Mouse (Mus musculus) erythroblast, embryonic 14.5 days (primary cell): ENCODE measurements around the gene Nell2.

ENCODE experiments used
- GATA1 ChIP-seq: IDR thresholded peaks from 2 replicates; pipeline ENCODE4 v1.6.1; 2012; ENCODE audit warnings: low read length, inconsistent platforms, mixed read lengths
- TAL1 ChIP-seq: IDR thresholded peaks from 3 replicates; pipeline ENCODE4 v1.6.1; 2012; ENCODE audit warnings: low read length, inconsistent platforms, mixed read lengths

- no peak for TF ChIP-seq GATA1
- no peak for TF ChIP-seq TAL1
These were observed 36.2 kb downstream of the Nell2 start for GRCm38 (mm10) chr15:95492201-95492600.
